Mouse (Mus musculus): ENCODE measurements around the gene Zfp408. TPM values are rescaled to one million over a fixed set of nuclear protein-coding genes. Genes with fewer than 3 reads are reported as not detected.

Zfp408 gene
- 1 to 10 TPM; 2.4 to 3.0 TPM for total RNA-seq (2021)
- long read RNA-seq, experiment 1, partial matches to known transcripts: 0 of 2 reads
- long read RNA-seq, experiment 1, other reads (novel, unspliced or antisense): 0 of 2 reads
- long read RNA-seq, experiment 2: 0 reads

DNA sequence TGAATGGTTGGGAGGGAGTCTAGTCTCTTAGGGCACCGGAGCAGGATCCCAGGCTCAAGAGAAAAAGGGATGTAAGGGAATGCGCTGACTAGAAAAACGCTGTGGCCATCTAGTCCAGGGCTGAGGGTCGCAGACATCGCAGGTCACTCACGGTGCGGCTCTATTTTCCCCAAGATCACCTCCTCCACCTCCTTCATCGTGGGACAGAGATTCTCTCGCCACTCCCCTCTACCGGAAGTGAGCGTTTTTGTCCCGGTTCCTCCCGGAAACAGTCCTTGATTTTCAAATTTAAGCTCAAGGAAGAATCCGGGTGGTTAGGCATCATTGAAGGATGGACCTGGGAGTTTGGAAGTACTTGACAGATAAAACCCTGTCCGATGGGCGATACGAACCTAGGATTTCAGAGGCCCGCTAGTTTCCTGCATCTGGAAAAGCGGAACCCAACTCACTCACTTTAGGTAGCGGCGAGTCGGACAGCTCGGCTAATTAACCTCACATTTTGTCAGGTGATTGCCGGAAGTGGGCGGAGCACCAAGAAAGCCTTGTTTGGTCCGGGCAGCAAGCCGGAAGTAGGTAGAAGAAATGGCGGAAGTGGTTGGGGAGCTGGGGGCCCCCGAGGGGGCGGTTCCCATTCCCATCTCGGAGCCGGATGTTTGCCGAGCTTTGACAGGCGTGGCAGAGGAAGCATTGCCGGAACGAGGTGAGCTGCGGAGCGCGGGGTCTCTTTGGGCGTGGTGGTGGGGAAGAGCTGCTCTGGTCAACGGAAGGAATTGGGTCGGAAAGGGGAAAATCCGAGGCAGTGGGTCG lies at the start of gene Zfp408, which contains the start of gene Arhgap1:
TSS of gene Zfp408 (minus strand) at position 239 of the 807 bp plus-strand sequence.
TSS of gene Arhgap1 (plus strand) at position 308 of the 807 bp plus-strand sequence.
- peak; percentile 97 for DNase-seq (ENCODE audit: low spot score)

- DNase-seq (ENCODE audit: low spot score): no peak
These were observed 49.6 kb upstream of the Zfp408 start for GRCm38 (mm10) chr2:91699225-91699624.

- no peak for DNase-seq (ENCODE audit: low spot score)
These were observed 46.6 kb upstream of the Zfp408 start for GRCm38 (mm10) chr2:91696225-91696590.

DNA sequence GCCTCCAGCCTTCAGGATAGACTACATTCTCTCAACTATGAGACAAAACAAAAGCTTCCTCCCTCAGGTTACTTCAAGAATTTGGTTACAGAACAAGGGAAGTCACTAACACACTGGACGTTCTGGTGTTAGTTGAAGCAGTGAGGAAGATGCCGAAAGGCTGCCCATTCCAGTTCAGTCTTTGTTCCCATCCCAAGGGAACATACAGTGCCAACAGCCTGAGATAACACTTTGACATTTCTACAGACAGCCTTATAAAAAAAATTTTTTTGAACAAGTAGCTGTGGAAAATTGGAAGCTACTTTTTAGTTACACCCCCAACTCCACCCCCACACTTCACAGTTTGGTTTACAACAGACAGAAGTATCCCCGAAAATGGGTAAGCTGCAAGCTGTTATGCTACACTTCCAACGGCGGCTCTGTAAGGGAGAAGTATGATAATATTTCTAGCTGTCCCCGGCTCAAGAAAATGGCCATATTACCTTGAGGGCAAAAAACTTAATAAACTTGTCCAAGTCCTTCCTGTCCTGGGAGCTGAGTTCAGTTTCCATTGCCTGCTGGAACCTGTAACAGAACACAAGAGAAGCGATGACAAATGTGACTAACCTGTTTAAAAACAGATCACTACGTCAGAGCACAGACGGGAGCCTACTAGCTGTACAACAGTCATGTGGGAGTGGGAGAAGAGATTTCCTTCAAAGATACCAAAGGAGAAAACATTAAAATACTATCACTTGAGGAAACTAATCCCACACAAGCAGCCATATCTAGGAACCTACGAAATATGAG lies 46.0 kb upstream of the Zfp408 start:
- no peak for DNase-seq (ENCODE audit: low spot score)

DNA sequence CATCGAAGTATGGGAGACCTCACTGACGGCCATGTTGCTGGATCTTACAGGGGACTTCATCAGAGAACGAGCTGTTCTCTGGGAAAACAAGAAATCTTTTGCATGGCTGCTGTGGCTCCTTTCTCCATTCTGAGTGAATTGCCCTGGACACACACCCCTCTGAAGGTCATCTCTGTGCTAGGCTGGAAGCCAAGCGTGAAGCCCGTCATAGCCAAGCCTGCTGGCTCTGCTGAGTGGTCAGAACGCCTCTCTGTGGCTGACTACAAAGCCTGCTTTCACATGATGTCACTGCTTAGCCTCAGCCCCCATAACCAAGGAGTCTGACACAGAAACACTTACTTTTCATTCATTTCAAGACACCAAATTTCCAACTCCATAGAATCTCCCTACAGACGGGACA lies 39.9 kb upstream of the Zfp408 start:
- no peak for DNase-seq (ENCODE audit: low spot score)

DNA sequence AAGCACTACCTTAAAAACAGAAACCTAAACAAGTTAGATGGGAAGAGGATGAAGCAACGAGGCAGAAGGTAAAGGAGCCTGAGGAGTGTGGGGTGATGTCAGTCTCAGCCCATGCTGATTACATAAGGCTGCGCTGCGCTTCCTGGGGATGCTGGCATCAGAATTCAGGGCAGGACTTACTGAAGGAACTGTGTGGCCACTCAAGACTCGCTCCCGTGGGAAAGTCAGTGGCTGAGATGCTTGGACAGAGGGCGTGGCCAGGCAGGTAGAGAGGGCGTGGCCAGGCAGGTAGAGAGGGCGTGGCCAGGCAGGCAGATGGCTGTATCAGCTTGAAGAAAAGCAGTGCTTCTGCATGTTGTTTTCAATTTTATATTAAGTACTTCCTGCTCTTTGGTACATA lies 34.3 kb upstream of the Zfp408 start:
- DNase-seq (ENCODE audit: low spot score): no peak

GRCm38 (mm10) chr2:91682850-91683249 lies 33.3 kb upstream of the Zfp408 start:
- peak; percentile 59 for DNase-seq (ENCODE audit: low spot score)

- no peak for DNase-seq (ENCODE audit: low spot score)
These were observed 27.4 kb upstream of the Zfp408 start for GRCm38 (mm10) chr2:91676961-91677360.

GRCm38 (mm10) chr2:91676420-91676819 lies 26.8 kb upstream of the Zfp408 start:
- DNase-seq (ENCODE audit: low spot score): no peak

- DNase-seq (ENCODE audit: low spot score): no peak
These were observed 25.3 kb upstream of the Zfp408 start for GRCm38 (mm10) chr2:91674895-91675294.

- no peak for DNase-seq (ENCODE audit: low spot score)
These were observed 24.0 kb upstream of the Zfp408 start for GRCm38 (mm10) chr2:91673587-91673986.

DNA sequence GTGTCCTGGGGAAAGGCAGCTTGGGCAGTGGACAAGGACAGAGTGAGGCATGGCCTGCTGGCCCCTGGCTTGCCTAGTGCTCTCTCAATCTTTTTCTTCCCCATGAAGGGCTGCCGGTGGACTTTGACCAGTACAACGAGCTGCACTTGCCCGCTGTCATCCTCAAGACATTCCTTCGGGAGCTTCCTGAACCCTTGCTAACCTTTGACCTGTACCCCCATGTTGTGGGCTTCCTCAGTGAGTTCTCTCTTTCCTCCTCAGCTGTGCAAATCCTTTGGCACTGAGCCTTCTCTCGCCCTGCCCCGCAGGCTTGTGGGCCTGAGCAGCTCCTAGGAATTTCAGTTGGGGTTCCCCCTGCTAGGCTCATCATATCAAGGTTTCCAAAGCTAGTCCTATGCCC lies 20.4 kb upstream of the Zfp408 start:
- no peak for DNase-seq (ENCODE audit: low spot score)

- DNase-seq (ENCODE audit: low spot score): no peak
These were observed 19.7 kb upstream of the Zfp408 start for GRCm38 (mm10) chr2:91669326-91669725.

- no peak for DNase-seq (ENCODE audit: low spot score)
These were observed 18.2 kb upstream of the Zfp408 start for GRCm38 (mm10) chr2:91667747-91668146.

- DNase-seq (ENCODE audit: low spot score): no peak
These were observed 16.9 kb upstream of the Zfp408 start for GRCm38 (mm10) chr2:91666386-91666910.

DNA sequence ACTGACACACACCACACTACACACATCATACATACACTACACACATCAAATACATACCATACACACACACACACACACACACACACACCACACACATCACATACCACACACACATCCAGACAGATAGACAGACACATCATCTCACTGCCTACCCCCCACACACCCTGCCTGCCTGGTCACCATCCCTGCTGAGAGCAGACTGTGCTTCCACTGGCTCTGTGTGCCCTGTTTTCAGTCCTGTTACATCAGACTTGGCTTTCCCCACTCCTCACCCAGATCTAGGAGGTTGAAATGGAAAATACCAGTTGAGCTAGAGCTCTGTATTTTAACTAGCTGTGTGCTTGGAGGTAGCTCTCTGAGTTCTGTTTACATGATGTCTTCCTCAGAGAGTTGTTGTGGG lies 15.2 kb upstream of the Zfp408 start:
- DNase-seq (ENCODE audit: low spot score): no peak

DNA sequence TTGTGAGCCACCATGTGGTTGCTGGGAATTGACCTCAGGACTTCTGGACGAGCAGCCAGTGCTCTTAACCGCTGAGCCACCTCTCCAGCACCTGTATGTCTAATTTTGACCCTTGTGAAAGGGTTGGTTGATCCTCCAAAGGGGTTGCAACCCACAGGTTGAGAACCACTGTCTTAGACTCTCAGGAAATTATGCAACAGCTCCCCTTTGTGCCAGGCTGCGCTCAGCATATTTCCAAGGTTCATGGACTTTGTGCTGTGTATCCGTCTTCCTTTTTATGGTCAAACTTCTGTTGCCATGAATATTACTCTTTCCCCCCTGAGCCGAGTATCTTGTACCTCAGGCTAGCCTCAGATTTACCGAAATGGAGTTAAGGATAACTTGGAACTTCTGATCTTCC lies 11.4 kb upstream of the Zfp408 start:
- no peak for DNase-seq (ENCODE audit: low spot score)

DNA sequence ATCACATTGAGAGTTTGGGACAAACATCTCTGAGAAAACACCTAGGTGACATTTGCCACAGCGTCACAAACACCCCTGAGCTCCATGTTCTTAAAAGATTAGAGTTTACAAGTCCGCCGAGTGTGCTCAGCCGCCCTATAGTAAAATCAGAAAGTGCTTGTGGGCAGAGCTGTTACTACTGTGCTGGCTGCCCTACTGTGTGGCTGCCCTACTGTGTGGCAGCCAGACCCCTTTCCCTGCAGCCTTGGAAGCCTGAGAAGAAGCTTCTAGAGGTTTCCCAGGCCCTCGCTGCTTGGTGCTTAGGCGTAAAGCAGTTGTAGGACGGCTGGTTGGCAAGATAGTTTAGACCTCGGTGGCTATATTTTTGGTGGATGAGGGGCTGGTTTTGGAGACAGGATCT lies 10.1 kb upstream of the Zfp408 start:
- DNase-seq (ENCODE audit: low spot score): no peak

- DNase-seq (ENCODE audit: low spot score): no peak
These were observed 7.2 kb upstream of the Zfp408 start for GRCm38 (mm10) chr2:91656774-91657173.

DNA sequence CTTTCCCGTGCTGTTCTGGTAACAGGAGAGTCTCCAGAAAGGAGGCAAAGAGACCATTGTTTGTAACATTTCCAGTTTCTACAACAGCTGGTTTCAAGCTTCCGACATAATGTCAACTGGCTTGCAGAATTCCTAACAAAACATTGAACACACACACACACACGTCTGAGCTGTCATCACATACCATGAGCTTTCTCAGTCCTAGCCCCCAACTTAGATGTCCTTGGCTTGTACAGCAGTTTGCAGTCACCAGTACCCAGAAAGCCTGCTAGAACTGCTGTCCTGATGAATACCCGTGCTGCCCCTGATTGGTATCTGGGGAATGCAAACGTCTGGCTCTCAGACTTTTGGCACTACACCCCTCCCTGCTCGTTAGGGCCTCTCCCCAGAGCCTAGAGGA lies 6.2 kb upstream of the Zfp408 start:
- DNase-seq (ENCODE audit: low spot score): no peak

DNA sequence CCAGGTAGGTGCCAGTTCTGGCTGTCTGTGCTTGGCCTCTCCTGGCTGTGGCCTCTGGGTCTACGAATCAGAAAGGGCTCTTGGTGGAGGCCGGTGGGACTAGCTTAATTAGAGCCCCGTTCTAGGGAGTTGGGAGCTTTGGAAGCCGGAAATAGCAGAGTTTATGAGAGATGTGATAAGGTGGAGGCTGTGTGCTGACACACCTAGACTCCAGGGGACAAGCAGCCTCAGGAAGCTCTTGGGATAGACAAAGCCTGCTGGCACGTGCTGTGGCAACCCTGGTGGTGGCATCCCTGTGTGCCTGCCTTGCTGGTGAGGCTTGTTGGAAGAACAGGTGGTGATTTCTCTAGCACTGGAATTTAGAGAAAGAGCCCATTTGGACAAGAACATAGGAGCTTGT lies 5.8 kb upstream of the Zfp408 start:
- no peak for DNase-seq (ENCODE audit: low spot score)

- DNase-seq (ENCODE audit: low spot score): no peak
These were observed 3.3 kb upstream of the Zfp408 start for GRCm38 (mm10) chr2:91652863-91653262.
